Mouse (Mus musculus): ENCODE measurements around the gene Sh3bp5.

The Sh3bp5 gene

GRCm38 (mm10) chr14:31410123-31410724, 25.7 kb downstream of the Sh3bp5 start:
- DNase-seq (ENCODE audit: low spot score in 2 of 2): no peak

GRCm38 (mm10) chr14:31408666-31409065, 27.2 kb downstream of the Sh3bp5 start:
- DNase-seq (ENCODE audit: low spot score in 2 of 2): no peak

GRCm38 (mm10) chr14:31407911-31408604, 27.8 kb downstream of the Sh3bp5 start:
- no peak for DNase-seq (ENCODE audit: low spot score in 2 of 2)

GRCm38 (mm10) chr14:31407208-31407607, 28.7 kb downstream of the Sh3bp5 start:
- no peak for DNase-seq (ENCODE audit: low spot score in 2 of 2)

GRCm38 (mm10) chr14:31406154-31406810, 29.6 kb downstream of the Sh3bp5 start:
- peak in 1 of 2 experiments; percentile 16 for DNase-seq (ENCODE audit: low spot score in 2 of 2)

GRCm38 (mm10) chr14:31405652-31406051, 30.2 kb downstream of the Sh3bp5 start:
- no peak for DNase-seq (ENCODE audit: low spot score in 2 of 2)

- DNase-seq (ENCODE audit: low spot score in 2 of 2): no peak
These were observed 31.2 kb downstream of the Sh3bp5 start for GRCm38 (mm10) chr14:31404663-31405062.

- DNase-seq (ENCODE audit: low spot score in 2 of 2): no peak
These were observed 31.9 kb downstream of the Sh3bp5 start for GRCm38 (mm10) chr14:31403995-31404394.

GRCm38 (mm10) chr14:31403556-31403955, 32.3 kb downstream of the Sh3bp5 start:
- DNase-seq (ENCODE audit: low spot score in 2 of 2): no peak

- no peak for DNase-seq (ENCODE audit: low spot score in 2 of 2)
These were observed 33.2 kb downstream of the Sh3bp5 start for GRCm38 (mm10) chr14:31402693-31403092.

GRCm38 (mm10) chr14:31401918-31402427, 33.9 kb downstream of the Sh3bp5 start:
- no peak for DNase-seq (ENCODE audit: low spot score in 2 of 2)

GRCm38 (mm10) chr14:31400896-31401295, 35.0 kb downstream of the Sh3bp5 start:
- no peak for DNase-seq (ENCODE audit: low spot score in 2 of 2)

GRCm38 (mm10) chr14:31400246-31400645, 35.6 kb downstream of the Sh3bp5 start:
- no peak for DNase-seq (ENCODE audit: low spot score in 2 of 2)

- DNase-seq (ENCODE audit: low spot score in 2 of 2): no peak
These were observed 36.6 kb downstream of the Sh3bp5 start for GRCm38 (mm10) chr14:31399271-31399670.

GRCm38 (mm10) chr14:31398819-31399218, 37.1 kb downstream of the Sh3bp5 start:
- no peak for DNase-seq (ENCODE audit: low spot score in 2 of 2)

- no peak for DNase-seq (ENCODE audit: low spot score in 2 of 2)
These were observed 37.9 kb downstream of the Sh3bp5 start for GRCm38 (mm10) chr14:31397791-31398595.

GRCm38 (mm10) chr14:31397353-31397752, 38.5 kb downstream of the Sh3bp5 start:
- DNase-seq (ENCODE audit: low spot score in 2 of 2): no peak

GRCm38 (mm10) chr14:31396428-31396827, 39.5 kb downstream of the Sh3bp5 start:
- no peak for DNase-seq (ENCODE audit: low spot score in 2 of 2)

- no peak for DNase-seq (ENCODE audit: low spot score in 2 of 2)
These were observed 40.2 kb downstream of the Sh3bp5 start for GRCm38 (mm10) chr14:31395629-31396199.

GRCm38 (mm10) chr14:31394822-31395532, 40.9 kb downstream of the Sh3bp5 start:
- DNase-seq (ENCODE audit: low spot score in 2 of 2): no peak

Measured in cerebellum, postnatal 4 days (tissue).